Mouse (Mus musculus) forebrain, embryonic 13.5 days (tissue): ENCODE measurements around the gene Gga3. TPM values are rescaled to one million over a fixed set of nuclear protein-coding genes. Genes with fewer than 3 reads are reported as not detected.

ENCODE experiments used
- ATAC-seq: fragments of 200-750 bp; cut with Nextera tagmentation; 2 replicates; pipeline ENCODE4 v1.8.0; 2017
- H3K27ac ChIP-seq: fragments of 300-500 bp; sonication (generic); 2 replicates; pipeline ENCODE4 v1.5.1; 2015; ENCODE audit warnings: inconsistent platforms, mild to moderate bottlenecking, moderate library complexity
- H3K27me3 ChIP-seq: fragments of 300-500 bp; sonication (generic); 2 replicates; pipeline ENCODE4 v1.6.1; 2015; ENCODE audit warnings: mild to moderate bottlenecking, inconsistent platforms
- H3K36me3 ChIP-seq: fragments of 300-500 bp; sonication (generic); 2 replicates; pipeline ENCODE4 v1.6.1; 2015; ENCODE audit warnings: mild to moderate bottlenecking, inconsistent platforms; ENCODE audit not compliant: poor library complexity, severe bottlenecking
- H3K4me1 ChIP-seq: fragments of 300-500 bp; sonication (generic); 2 replicates; pipeline ENCODE4 v1.6.1; 2015; ENCODE audit warnings: inconsistent platforms
- H3K4me2 ChIP-seq: fragments of 300-500 bp; sonication (generic); 2 replicates; pipeline ENCODE4 v1.6.1; 2015; ENCODE audit warnings: inconsistent platforms, mild to moderate bottlenecking, moderate library complexity
- H3K4me3 ChIP-seq: fragments of 300-500 bp; sonication (generic); 2 replicates; pipeline ENCODE4 v1.5.1; 2015; ENCODE audit warnings: mild to moderate bottlenecking, inconsistent platforms
- H3K9ac ChIP-seq: fragments of 300-500 bp; sonication (generic); 2 replicates; pipeline ENCODE4 v1.6.1; 2015; ENCODE audit warnings: mild to moderate bottlenecking, inconsistent platforms
- H3K9me3 ChIP-seq: fragments of 300-500 bp; sonication (generic); replicated peaks from 2 replicates; pipeline ENCODE4 v1.6.1; 2016; ENCODE audit warnings: inconsistent platforms
- WGBS: fragments of 180-500 bp; shearing (Covaris S2); methylation state at CpG from one replicate; pipeline ENCODE4 v1.1.7; 2015; 5-methylcytosine and 5-hydroxymethylcytosine counted together
- polyA plus RNA-seq: library from polyadenylated mRNA; unstranded; fragments of >200 nt; fragmentation: Nextera tagmentation; extraction: Ambion mirVana; gene quantifications from 2 replicates; pipeline ENCODE4 v1.2.1, GENCODE M21; 2015

Gene Gga3
- polyA plus RNA-seq, 1 experiment from 2014 or later = 23.6 TPM

GRCm38 (mm10) chr11:115606733-115607132, 2.9 kb upstream of the Gga3 start:
- no peaks in the 10 kb centered on the region for H3K9me3 ChIP-seq

GRCm38 (mm10) chr11:115604304-115604696, 449 bp upstream of the Gga3 start:
- peaks cover 52% of the 10 kb centered on the region for H3K36me3 ChIP-seq
- ATAC-seq = peak; percentile 44
- peak overlapping the region; percentile 85 for H3K27ac ChIP-seq
- no peaks in the 10 kb centered on the region for H3K27me3 ChIP-seq
- H3K4me1 ChIP-seq = peaks cover 31% of the 10 kb centered on the region
- H3K4me3 ChIP-seq = peak overlapping the region; percentile 99
- WGBS = under 1% methylated on average over 26 of the region's 26 CpGs
- H3K4me2 ChIP-seq = peak overlapping the region; percentile 96
- no peaks in the 10 kb centered on the region for H3K9me3 ChIP-seq
- H3K9ac ChIP-seq = peak overlapping the region; percentile 97

More at GRCm38 (mm10) chr11:115606733-115607132, 2.9 kb upstream of the Gga3 start:
- ATAC-seq = no peak
- Histone ChIP-seq H3K27ac (no peak overlapping the region), H3K36me3 (peaks cover 55% of the 10 kb centered on the region), H3K4me3 (no peak overlapping the region), H3K27me3 (no peaks in the 10 kb centered on the region), H3K4me1 (peaks cover 38% of the 10 kb centered on the region), H3K4me2 (no peak overlapping the region), H3K9ac (no peak overlapping the region)
- 93% methylated on average over 18 of the region's 18 CpGs for whole genome bisulfite sequencing

DNA sequence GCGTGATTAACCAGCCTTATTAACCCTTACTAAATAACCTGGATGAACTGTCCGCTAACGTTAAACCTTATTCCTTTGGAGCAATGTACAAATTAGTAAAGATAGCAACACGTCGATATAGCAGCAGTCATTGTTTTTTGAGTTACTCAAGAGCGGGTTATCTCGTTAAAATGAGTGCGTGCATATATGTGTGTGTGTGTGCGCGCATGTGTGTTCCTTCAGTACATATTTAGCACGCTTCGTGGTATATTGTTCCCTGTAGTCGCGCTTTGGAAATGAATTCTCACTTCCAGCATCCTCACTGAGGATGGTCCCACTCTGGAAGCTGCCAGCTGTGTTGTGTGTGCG, 749 bp downstream of the Gga3 start:
- Histone ChIP-seq H3K4me1 (peaks cover 31% of the 10 kb centered on the region), H3K4me2 (peak overlapping the region; percentile 96), H3K27ac (peak overlapping the region; percentile 85), H3K9ac (peak overlapping the region; percentile 97), H3K4me3 (peak overlapping the region; percentile 99), H3K36me3 (peaks cover 47% of the 10 kb centered on the region), H3K27me3 (no peaks in the 10 kb centered on the region), H3K9me3 (no peaks in the 10 kb centered on the region)
- 8% methylated on average over 15 of the region's 15 CpGs for WGBS
- ATAC-seq = no peak

DNA sequence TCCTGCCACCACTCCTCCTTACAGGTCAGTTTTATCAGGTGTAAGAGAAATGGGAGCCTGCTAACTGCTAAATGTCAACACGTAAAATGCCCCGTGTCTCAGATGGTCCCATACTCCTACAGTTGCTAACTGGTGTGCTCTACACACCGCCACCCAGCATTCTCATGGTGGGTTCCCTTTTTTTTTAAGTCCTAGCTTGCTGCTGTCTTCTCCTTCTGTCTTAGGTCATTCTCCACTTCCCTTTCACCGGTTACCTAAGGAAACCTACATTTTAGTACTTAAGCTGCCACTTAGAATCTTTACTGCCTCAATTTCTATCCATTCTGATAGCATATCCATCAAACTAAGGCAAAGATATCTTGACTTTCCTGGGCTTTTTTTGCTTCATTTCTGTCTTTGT, 2.7 kb downstream of the Gga3 start:
- 100% methylated on average over 4 of the region's 4 CpGs for WGBS
- ATAC-seq = no peak

GRCm38 (mm10) chr11:115600743-115601142, 3.1 kb downstream of the Gga3 start:
- WGBS = 93% methylated on average over 15 of the region's 15 CpGs
- Histone ChIP-seq H3K9ac (no peak overlapping the region), H3K36me3 (peaks cover 44% of the 10 kb centered on the region), H3K4me2 (no peak overlapping the region), H3K9me3 (no peaks in the 10 kb centered on the region), H3K4me3 (no peak overlapping the region), H3K27ac (no peak overlapping the region), H3K27me3 (no peaks in the 10 kb centered on the region), H3K4me1 (peaks cover 30% of the 10 kb centered on the region)
- ATAC-seq = no peak

More for the DNA sequence above, 2.7 kb downstream of the Gga3 start:
- Histone ChIP-seq H3K4me1 (peaks cover 31% of the 10 kb centered on the region), H3K9ac (no peak overlapping the region), H3K27me3 (no peaks in the 10 kb centered on the region), H3K27ac (no peak overlapping the region), H3K36me3 (peaks cover 44% of the 10 kb centered on the region), H3K9me3 (no peaks in the 10 kb centered on the region), H3K4me2 (no peak overlapping the region), H3K4me3 (no peak overlapping the region)

DNA sequence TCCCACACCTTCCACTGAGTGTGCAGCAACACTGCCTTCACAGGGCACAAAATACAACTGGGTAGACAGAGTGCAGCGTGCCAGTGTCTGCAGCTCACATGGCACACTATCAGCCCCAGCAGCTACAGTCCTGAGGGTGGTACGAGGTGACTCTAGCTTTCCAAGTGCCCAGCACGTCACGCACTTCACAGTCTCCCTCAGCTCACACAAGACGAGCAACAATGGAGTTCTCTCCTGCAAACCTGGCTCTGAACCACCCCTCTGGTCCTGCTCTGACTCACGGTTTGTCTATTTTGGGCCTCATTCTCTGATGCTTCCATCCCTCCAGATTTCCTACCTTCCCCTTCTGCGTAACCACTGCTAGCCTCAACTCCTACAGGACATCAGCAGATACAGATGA, 4.1 kb downstream of the Gga3 start:
- H3K27me3 ChIP-seq = no peaks in the 10 kb centered on the region
- no peak overlapping the region for H3K4me2 ChIP-seq
- no peak for ATAC-seq
- no peaks in the 10 kb centered on the region for H3K9me3 ChIP-seq
- peaks cover 44% of the 10 kb centered on the region for H3K36me3 ChIP-seq
- no peak overlapping the region for H3K27ac ChIP-seq
- 94% methylated on average over 7 of the region's 7 CpGs for WGBS
- H3K4me3 ChIP-seq = no peak overlapping the region
- no peak overlapping the region for H3K9ac ChIP-seq
- peaks cover 20% of the 10 kb centered on the region for H3K4me1 ChIP-seq

DNA sequence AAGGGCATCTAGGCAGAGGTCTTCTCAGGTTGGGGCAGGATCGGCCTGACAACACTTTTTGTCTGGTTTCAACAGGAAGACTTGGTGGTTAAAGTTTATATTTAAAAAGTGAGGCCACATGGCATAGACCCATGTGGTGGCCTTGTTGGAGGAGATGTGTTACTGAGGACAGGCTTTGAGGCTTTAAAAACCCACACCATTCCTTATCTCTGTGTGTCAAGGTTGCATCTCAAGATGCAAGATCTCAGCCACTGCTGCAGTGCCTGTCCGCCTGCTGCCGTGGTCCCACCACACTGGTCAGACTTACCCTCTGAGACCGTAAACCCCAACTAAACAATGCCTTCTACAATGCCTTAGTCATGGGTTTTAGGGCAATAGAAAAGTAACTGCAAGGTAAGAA, 5.5 kb downstream of the Gga3 start:
- H3K4me3 ChIP-seq = no peak overlapping the region

DNA sequence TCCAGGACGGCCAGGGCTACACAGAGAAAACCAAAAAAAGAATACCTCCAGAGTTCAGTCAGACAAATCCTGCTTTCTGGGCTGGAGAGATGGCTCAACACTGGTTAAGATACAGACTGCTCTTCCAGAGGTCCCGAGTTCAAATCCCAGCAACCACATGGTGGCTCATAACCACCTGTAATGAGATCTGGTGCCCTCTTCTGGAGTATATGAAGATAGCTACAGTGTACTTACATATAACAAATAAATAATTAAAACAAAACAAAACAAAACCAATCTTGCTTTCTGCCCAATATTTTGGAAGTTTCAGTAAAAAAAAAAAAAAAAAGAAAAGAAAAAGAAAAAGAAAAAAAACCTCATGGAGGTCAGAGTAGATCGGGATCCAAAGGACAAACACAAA, 8.6 kb downstream of the Gga3 start:
- H3K9ac ChIP-seq = no peak overlapping the region

More for the DNA sequence above, 5.5 kb downstream of the Gga3 start:
- H3K4me2 ChIP-seq = no peak overlapping the region
- peaks cover 15% of the 10 kb centered on the region for H3K4me1 ChIP-seq
- no peak for ATAC-seq
- H3K9ac ChIP-seq = no peak overlapping the region
- no peaks in the 10 kb centered on the region for H3K9me3 ChIP-seq
- H3K36me3 ChIP-seq = peaks cover 58% of the 10 kb centered on the region
- 96% methylated on average over 4 of the region's 4 CpGs for WGBS
- H3K27me3 ChIP-seq = no peaks in the 10 kb centered on the region
- no peak overlapping the region for H3K27ac ChIP-seq

GRCm38 (mm10) chr11:115590526-115591075, 13.2 kb downstream of the Gga3 start:
- ATAC-seq = no peak
- Histone ChIP-seq H3K9me3 (no peaks in the 10 kb centered on the region), H3K27ac (no peak overlapping the region), H3K4me3 (no peak overlapping the region), H3K27me3 (no peaks in the 10 kb centered on the region), H3K4me1 (no peaks in the 10 kb centered on the region), H3K4me2 (no peak overlapping the region), H3K36me3 (peaks cover 94% of the 10 kb centered on the region), H3K9ac (no peak overlapping the region)
- 91% methylated on average over 2 of the region's 2 CpGs for WGBS

More for the DNA sequence above, 8.6 kb downstream of the Gga3 start:
- Histone ChIP-seq H3K4me2 (no peak overlapping the region), H3K36me3 (peaks cover 78% of the 10 kb centered on the region), H3K4me1 (no peaks in the 10 kb centered on the region), H3K27ac (no peak overlapping the region), H3K27me3 (no peaks in the 10 kb centered on the region), H3K4me3 (no peak overlapping the region), H3K9me3 (no peaks in the 10 kb centered on the region)
- ATAC-seq = no peak
- WGBS = 95% methylated on average over 3 of the region's 3 CpGs

DNA sequence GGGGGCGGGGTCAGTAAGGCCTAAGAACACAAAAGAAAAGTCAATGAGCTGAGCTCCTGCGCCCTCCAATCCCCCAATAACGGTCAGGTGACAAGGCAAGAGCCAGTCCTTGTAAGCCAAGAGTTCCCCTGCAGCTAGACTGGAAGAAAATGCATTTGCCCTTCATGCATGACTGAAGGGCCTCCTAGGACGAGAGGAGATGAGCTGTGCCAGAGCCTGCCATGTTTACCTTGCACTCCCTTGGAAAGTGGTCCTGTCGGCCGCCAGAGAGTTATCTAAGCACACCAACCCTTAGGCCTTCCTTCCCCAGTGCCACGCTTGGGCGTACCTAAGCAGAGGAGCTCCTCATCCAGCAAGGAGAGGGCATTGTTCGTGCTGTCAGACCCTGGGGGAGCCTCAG, 15.9 kb downstream of the Gga3 start:
- no peak for ATAC-seq
- Histone ChIP-seq H3K27ac (no peak overlapping the region), H3K4me2 (no peak overlapping the region), H3K36me3 (peaks cover 98% of the 10 kb centered on the region), H3K4me3 (no peak overlapping the region), H3K9me3 (no peaks in the 10 kb centered on the region), H3K27me3 (no peaks in the 10 kb centered on the region), H3K9ac (no peak overlapping the region), H3K4me1 (no peaks in the 10 kb centered on the region)
- 86% methylated on average over 9 of the region's 9 CpGs for WGBS

DNA sequence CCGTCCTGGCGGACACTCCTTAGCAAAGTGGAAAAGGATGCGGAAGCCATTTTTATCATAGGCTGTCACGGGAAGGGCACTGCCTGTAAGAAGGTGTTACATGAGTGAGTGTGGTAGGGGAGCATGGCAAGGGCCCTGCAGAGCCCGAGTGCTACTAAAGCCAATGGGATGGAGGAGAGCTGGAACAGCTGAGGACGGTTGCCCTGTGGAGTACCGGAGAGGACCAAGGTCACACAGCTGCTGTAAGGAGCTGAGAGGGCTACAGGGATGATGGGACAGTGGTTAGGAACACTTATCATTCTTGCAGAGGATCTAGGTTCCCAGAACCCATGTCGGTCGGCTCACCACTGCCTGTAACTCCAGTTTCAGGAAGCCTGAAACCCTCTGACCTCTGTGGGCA, 17.4 kb downstream of the Gga3 start:
- Histone ChIP-seq H3K9me3 (no peaks in the 10 kb centered on the region), H3K27me3 (no peaks in the 10 kb centered on the region), H3K4me1 (no peaks in the 10 kb centered on the region), H3K4me2 (no peak overlapping the region), H3K27ac (no peak overlapping the region), H3K9ac (no peak overlapping the region), H3K36me3 (peaks cover 98% of the 10 kb centered on the region), H3K4me3 (no peak overlapping the region)
- no peak for ATAC-seq
- 96% methylated on average over 9 of the region's 9 CpGs for WGBS

DNA sequence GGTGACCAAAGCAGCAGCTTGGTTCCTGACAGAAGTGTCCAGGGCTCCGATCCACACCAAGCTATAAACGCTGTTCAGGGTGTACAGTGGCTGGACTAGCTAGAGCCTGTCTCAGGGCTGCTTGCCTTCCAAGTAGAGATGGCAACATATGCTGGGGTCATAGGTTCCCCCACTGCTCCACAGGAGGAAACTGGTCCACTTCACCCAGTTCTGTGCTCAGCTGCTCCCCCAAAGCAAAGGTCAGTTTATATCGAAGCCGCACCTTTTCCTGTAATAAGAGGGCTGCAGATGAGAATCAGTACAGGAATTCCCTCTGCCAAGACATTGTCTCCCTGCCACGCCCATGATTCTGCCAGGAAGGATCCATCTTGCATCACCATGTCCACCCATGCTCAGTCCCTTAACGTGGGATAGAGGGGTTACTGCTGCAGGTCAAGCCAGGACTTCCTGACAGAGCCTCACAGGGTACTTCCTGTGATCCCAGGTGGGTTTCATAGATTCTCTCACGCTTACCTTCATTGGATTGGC, 18.2 kb downstream of the Gga3 start:
- Histone ChIP-seq H3K9ac (no peak overlapping the region), H3K4me3 (no peak overlapping the region), H3K27ac (no peak overlapping the region), H3K4me1 (no peaks in the 10 kb centered on the region), H3K27me3 (no peaks in the 10 kb centered on the region), H3K4me2 (no peak overlapping the region), H3K36me3 (peaks cover 98% of the 10 kb centered on the region), H3K9me3 (no peaks in the 10 kb centered on the region)
- ATAC-seq = no peak
- 94% methylated on average over 7 of the region's 7 CpGs for WGBS
